Mouse (Mus musculus) liver, adult 2 months (tissue): ENCODE measurements around the gene Glo1.

ENCODE experiments used
- CTCF ChIP-seq: fragments of 200-500 bp; IDR thresholded peaks from 2 replicates; pipeline ENCODE4 v1.5.1; 2011; ENCODE audit warnings: low read depth, low read length, control low read depth
- POLR2A ChIP-seq: fragments of 200-500 bp; IDR thresholded peaks from 2 replicates; pipeline ENCODE4 v1.6.1; 2011; ENCODE audit warnings: low read length, control low read depth; ENCODE audit not compliant: insufficient read depth; ENCODE audit errors: extremely low read depth

DNA sequence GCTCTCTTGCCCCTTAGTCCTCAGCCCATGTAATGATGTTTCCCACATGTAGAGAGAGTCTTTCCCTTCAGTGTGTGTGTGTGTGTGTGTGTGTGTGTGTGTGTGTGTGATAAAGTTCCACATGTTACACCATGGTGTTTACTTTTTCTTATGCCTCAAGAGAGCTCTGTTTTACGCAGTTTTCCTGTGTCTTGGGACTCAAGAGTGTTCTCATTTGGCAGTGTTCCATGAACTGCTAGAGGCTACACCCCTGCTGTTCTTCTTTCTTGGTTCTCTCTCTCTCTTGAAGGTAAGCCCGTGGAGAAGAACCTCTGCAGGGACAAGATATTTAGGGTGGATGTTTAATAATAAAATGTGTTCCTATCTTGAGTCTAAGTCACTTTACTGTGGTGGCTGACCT, 7.5 kb downstream of the Glo1 start:
- TF ChIP-seq POLR2A (no peak), CTCF (no peak)
